Mouse (Mus musculus) left cerebral cortex, postnatal 10 days (tissue): ENCODE data around the gene Slc22a23. TPM values are rescaled to one million over a fixed set of nuclear protein-coding genes. Genes with fewer than 3 reads are reported as not detected.

Source experiments
- DNase-seq, 2 experiments: peaks; one replicate each; pipeline ENCODE4 v3.0.0; 2021 to 2022; ENCODE audit warnings: low spot score in 2 of 2, mixed read lengths in 1 of 2; ENCODE audit errors: extremely low spot score in 1 of 2
- intact Hi-C: fragments of 180-260 bp; cut with DNase I; formaldehyde crosslinking; loops from one replicate; pipeline ENCODE4 v1.15.1; 2025
- total RNA-seq, 2 experiments: library from RNA; stranded (reverse); gene quantifications; 2 replicates each; pipeline ENCODE4 v1.2.3; 2021

Slc22a23 gene
- total RNA-seq, 2 experiments from 2014 or later = 70.3 to 73.6 TPM

DNA sequence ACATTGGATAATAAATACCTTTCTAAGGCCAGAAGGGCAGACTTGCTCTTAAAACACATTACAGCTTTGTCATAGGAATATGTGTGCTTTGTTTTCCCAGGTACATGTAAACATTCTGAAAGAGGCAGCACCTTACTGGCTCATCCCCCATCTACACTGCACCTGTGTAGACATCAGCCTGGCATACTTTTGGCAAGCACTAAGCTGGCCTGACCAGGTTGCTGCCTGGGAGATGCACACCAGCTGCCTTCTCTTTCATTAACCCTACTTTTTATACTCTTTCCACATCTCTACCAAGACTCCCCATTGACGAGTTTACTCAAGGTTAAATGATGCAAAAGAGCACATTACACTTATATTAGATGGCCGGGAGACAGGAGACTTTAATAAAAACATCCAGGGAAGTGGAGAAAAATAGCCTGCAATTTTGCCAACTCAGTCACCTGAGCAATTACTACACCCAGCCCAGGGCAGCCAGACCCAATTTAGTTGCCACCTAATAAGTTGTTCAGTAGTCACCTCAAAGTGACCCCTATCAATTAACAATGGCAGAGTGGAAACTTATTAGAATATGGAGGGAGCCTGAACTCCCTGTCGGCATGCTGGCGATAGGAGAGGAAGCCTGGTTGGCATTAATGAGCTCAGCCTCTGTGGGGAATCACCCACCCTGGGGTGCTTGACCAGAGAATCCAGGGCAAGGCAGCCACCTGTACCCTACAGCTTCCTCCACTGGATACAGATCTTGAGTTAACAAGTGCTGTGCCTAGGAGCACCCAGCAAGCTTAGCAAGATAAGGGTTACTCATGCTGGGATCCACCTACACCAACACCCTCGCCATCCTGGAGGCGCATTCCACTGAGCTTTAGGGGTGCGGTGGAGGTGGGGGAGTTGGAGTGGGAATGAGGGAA lies 37.0 kb downstream of the Slc22a23 start:
- intact Hi-C loops = no loop called here
- no peak for DNase-seq

DNA sequence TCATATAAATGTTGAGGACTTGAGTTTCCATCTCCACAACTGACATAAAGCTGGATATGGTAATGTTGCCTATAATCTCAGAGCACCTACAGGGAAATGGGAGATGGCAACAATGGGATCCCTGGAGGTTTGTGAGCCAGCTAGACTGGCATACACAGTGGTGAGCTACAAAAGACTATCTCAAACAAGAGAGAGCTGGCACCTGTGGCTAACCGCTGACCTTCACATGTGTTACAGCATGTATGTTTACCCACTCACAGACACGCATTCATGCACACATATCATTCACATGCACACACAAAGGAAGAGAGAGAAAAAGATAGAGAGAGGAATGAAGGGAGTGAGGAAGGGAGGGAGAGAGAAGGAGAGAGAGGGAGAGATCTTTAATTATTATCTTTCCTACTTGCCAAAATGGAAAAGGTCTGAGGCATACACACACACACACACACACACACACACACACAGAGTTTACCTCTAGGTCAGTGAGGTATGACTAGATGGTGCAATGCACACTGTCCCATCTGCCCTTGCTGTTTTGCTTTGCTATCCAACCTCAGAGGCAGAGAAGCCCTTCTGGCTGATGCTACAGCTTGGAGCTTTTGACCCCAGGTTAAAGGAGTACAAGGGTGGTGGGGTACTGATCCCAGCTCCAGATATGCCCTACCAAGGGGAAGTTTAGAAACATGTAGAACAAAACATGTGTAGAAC lies 38.9 kb downstream of the Slc22a23 start:
- intact Hi-C loops = no loop called here
- DNase-seq = no peak

DNA sequence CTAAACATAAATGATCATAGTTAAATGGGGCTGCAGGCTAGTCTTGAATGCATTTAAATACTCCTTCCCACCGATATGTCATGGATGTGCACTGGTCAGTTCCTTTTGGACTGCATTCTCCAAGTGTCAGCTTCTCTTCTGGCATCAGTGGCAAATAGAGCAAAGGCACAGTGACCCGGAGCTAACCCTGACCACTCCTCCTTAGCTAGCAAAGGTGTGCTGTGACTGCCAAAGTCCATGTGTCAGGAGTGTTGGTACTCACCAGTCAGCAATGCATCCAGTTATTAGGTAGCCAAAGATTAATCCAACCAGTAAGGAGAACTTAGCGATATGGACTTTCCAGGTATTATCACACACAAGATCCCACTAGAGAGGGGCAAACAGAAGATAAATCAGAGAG lies 40.1 kb downstream of the Slc22a23 start:
- intact Hi-C loops = no loop called here
- DNase-seq = no peak

DNA sequence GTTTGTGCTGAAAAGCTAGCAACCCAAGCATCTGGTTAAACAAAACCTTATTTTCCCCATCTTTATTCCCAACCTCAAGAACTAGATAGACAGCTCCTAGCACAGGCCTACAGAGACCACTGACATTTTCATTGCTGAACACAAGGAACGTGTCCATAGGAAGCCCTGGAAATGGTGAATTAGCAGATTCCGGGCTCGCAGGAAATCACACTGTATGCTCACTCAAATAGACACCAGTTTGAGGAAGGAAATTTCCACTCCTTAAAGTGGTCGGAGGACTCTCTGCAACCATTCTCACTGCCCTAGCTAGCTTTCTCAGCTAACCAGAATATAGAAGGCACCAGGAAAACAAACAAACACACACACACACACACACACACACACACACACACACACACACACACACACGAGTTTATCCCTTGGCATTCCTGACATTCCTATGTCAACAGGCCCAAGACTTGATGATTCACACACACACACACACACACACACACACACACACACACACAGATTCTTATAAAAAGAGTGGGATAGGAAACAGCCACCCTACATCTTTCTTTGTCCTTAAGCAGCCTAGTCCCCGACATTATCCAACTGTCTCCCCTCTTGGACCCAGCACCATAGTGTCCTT lies 41.5 kb downstream of the Slc22a23 start:
- DNase-seq = no peak
- intact Hi-C loops = no loop called here

DNA sequence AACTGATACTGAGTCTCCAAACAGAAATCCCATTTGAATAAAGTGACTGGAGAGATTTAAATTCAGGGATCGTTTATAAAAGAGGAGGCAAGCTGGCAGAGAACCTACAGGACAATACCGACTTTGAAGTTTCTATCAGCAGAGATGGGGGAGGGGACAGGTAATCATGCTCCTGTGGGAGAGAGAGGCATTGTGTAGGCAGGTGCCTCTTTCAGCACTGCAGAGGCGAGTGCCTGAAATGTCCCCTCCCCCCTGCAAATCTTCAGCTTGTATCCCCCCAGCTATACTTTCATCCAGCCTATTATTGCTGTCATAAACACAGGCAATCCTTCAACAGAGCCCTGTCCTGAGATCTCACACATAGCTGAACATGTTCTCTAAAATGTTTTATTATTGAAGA lies 43.4 kb downstream of the Slc22a23 start:
- intact Hi-C loops = no loop called here

DNA sequence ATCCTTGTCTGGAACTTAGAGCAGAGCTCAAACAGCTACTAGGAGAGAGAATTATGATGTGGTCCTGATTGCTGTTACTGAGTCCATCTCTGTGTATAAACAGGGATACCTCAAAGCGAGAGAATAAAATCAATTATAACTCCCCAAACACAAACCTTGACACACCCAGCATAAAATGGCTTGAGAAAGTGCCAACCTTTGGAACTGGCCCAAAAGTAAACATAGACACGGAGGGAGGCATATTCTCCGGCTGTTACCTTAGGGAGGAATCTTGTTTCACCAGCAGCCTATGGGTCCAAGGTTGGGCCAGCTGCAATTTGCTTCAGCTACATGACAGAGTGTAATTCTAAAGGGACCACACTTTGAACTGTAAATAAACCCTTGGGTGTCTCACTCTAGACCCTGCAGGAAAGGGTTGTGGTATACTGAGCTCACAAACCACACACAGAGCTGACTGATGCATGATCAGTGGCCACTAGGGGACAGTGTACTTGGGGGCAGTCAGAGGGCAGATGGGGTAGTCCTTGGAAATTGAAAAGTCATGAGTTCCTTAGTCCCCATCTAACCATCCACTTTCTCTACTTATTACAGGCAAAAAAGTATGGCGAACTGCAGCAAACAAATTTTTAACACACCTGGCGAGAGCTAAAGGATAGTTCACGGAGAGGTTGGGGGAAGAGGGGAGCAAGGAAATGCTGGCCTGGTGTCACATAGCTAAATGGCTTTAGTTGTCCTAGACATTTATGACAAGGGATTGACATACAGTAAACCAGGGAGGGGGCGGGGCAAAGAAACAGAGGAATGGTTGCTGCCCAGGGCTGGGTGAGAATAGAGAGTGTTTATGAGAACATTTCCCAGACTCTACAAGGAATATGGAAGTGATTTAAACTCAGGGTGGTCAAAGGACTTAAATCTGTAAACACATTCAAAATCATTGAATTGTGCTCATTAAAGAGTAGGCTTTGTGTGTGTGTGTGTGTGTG lies 45.3 kb downstream of the Slc22a23 start:
- intact Hi-C loops = no loop called here

More for the DNA sequence above, 43.4 kb downstream of the Slc22a23 start:
- no peak for DNase-seq

DNA sequence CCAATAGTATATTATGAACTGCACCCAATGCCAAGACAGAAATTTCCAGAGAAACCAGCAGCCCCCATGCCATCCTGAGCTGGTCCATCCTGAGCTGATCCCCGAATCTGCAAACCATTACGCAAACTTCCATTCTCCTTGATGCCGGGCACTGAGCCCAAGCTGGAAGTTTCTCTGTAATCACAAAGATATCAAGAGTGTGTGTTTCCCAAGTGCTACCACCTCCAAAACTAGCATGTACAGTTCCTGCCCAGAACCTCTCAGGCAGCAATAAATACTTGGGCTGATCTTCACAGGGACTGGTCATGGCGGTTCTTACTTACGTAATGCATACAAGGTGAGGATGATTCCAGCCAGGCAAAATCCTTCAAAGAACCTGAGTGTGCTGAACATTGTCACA lies 46.3 kb downstream of the Slc22a23 start:
- intact Hi-C loops = no loop called here
- DNase-seq = no peak

More for the DNA sequence above, 45.3 kb downstream of the Slc22a23 start:
- DNase-seq = no peak

DNA sequence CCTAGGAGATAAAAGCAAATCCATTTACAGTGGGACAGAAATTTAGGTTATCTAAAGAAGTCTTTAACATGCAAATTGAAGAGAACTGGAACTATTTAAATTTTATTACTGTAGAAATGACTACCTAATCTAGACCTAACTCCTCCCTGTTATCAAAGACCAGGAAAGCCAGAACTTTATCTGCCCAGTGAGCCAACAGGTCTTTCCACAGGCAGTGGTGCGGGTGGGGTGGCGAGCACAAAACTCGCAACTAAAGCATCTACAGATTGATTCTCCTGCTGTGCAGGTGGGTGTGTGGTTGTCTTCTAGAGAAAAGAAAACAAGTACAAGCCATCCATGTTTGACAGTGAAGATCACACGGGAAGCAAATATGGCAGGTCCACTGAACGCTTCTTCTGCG lies 46.9 kb downstream of the Slc22a23 start:
- intact Hi-C loops = no loop called here
- DNase-seq = no peak

DNA sequence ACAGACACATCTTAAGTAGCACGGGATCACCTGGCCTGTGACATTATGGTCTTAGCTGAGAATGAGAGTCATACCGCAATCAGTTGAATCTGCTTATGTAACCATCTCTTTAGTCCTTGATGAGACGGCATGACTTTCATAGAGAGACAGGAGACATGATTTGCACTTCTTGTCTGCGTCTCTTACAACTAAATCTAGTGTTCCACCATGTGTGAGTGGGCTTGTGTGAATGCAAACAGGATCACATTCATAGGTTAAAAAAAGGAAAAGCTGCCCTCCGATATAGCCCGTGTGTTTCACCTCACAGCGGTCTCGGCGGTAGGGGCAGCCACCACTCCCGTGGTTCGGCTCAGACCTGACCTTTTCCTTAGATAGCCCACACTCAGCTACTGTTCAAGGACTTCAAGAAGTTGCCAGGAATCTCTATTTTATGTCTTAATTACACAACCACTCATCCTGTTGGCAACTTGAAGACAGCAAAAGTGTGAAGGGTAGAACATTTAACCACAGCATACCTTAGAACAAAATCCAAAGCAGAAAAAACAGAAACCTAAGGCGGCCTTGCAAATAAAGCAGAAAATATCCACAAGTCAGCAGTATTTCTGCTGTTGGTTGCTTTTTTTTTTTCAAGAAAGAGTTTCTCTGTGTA lies 49.1 kb downstream of the Slc22a23 start:
- DNase-seq = no peak
- intact Hi-C loops = no loop called here

DNA sequence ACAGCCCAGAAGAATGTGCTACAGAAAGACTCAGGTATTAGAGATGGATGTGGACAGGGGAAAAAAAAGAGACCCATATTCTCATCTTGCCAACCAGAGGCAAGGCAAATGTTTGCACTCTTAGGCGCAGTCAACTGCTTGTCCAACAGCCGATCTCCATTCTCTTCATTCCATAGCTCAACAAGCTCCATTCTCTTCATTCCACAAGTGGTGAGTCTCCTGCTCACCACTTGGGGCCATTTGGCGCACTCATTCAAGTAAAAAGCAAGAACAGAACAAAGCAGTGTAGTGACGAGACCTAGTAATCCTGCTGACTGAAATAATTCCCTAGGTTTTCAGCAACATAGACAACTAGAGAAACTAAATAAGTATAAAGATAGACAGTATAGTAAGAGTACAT lies 50.8 kb downstream of the Slc22a23 start:
- intact Hi-C loops = no loop called here
- no peak for DNase-seq

DNA sequence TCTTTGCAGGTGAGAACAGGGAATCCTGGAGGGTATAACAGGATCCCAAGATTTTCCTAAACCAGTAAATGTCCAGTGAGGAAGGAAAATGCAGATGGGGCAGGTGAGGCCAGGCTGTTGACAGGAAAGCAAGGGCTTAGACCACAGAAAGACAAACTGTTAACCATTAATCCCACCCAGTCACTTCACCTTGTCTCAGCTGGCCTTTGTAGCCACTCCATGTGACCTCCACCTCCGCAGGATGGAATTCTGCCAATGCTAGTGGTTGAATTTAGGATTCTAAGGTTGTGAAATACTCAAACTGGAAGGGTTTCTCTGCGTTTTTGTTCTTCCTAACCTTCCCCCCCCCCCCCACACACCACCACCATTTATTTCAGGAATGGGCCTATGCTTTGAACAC lies 52.9 kb downstream of the Slc22a23 start:
- no peak for DNase-seq
- intact Hi-C loops = no loop called here

DNA sequence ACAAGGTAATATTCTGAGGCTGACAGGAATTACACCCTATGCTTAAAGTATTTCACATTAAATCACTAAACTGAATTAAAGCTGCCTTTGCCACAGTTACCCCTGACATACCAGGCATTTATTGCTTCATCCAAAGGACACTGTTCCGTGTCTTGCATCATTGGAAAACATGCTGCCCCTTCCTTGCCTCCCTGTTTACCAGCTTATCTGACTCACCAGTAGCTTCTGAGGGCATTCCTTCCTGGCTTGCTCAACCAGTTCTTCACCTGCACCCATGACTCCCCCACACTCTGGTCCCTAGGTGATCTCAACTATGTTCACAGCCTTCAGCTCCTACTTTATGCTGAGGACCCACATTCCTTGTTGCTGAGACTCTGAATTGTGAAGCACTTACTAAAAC lies 54.6 kb downstream of the Slc22a23 start:
- intact Hi-C loops = no loop called here
- no peak for DNase-seq

DNA sequence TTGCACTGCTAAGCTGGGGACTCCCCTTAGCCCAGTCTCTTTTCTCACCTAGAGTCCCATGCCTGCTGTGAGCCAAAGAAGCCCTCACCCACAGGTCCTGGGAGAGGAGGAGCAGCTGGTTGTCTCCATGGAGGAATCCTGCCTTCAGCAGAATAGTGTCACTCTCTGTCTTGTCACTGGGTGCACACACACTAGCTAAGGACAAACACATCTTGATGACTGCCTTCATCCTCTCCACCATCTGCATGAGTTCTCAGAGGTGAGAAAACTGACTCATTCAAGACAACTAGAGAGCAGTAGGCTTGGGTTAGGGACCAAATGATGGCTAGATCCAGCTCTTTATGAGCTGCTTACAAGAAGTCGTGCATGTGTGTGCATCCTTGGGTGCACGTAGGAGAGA lies 55.4 kb downstream of the Slc22a23 start:
- no peak for DNase-seq
- intact Hi-C loops = no loop called here

DNA sequence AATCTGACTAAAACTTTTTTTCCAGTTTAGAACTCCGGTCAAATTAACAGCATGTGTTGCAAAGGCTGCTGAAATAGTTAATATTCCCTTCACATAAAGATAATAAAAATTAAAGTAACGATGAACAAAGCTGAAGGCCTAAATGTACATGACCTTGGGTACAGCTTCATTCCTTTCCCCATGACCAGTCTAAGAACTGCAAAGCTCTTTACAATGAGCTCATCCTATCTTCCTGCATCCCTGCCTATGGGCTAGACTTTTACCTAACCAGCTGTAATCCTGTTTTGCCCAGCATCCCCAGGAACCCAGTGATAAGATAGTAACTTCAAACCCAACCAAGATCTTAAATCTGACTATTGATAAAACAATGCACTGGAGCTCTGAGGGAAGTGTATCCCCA lies 56.9 kb downstream of the Slc22a23 start:
- no peak for DNase-seq
- intact Hi-C loops = no loop called here

DNA sequence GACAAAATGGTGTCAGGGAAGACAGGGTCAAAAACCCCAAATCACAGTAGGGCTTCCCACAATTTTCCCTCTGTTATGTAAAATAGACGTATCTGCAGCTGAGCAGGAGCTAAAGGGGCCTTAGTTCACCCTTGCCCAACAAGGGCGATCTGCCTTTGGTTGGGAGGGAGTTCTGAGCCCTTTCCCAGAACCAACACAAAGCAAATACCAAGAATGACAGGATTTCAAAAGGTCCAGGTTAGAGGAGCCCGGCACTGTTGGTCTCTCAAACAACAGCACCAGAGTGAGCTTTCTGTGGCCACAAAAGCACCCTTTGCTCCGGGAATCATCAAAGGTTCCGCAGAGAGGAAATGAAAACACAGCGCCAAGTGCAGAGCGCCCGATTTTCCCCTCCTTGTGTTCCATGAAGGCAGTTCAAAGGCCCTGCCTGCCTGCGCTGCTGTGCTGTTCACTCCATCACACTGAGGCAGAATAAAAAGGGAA lies 57.3 kb downstream of the Slc22a23 start:
- intact Hi-C loops = no loop called here
- peak; percentile 36 to 42 for DNase-seq

DNA sequence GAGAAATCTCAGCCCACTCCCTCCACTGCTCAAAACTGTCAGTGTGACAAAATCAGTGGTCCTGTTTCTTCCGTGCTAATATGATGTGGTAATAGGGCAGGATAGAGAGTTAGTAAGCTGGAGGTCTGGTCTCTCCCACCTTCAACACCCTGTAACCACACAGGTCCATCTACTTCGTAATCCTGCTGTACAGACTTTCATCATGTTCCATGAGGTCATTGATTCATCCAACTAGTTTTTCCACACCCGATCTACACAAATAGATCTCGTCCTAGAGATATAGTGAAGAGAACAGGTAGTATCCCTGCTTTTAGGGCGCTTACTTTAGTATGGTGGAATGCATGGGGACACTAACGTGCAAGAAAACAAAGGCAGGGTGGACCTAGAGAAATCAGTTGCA lies 63.6 kb downstream of the Slc22a23 start:
- DNase-seq = no peak
- intact Hi-C loops = no loop called here

DNA sequence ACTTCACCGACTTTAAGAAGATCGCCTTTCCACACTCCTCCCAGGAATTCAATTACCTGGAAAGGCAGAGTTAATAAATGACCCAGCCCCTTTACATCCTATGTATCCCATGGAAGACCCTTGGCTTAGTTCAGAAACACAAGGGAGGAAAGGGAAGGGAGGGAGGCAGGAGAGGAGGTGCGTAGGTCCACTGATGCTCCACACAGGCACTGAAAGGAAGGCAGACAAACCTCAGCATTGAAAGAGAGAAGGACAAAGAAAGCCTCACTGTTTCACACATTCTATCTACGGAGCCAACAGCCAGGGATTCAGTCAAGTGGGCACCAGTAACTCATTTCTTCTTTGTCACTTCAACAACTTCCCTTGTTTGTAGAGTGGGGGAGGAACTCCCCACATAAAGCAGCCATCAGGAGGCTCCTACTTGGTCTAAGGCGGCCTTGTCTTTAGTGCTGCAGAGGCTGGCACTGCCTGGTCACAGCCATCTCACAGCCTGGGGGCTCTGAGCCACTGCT lies 66.2 kb downstream of the Slc22a23 start:
- DNase-seq = peak in 1 of 2 experiments; percentile 34
- intact Hi-C loops = no loop called here

DNA sequence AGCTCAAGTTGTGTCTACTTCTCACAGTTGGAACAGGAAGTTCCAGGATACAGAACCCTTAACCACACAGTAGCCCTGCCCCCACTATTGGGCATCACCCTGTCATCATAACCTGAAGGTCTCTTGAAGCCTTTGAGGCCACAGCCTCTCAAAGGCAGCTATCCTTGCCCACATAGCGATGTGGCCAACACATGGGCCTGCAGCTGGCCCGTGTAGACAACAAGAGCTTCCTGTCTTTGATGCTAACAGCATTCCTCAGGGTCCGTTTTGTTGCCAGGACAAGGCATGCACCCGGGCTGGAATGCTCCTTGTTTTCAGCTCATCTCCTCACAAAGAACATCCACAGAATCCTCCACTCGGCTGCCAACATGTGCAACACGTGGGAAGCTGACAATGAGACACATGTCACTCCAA lies 66.7 kb downstream of the Slc22a23 start:
- intact Hi-C loops = no loop called here
- DNase-seq = peak in 1 of 2 experiments; percentile 53
